Mouse (Mus musculus) frontal cortex, adult 2 months (tissue): Measurements from ENCODE around the gene Car10. TPM values are rescaled to one million over a fixed set of nuclear protein-coding genes. Genes with fewer than 3 reads are reported as not detected.
"Not testable (repeated sequence)": the region's sequence is repeated elsewhere in the genome, so short reads cannot be mapped to it uniquely, and the experiment has no call there.

ENCODE experiments used
- DNase-seq, 2 experiments: peaks; one replicate each; pipeline ENCODE4 v3.0.0; 2022; ENCODE audit warnings: low spot score in 1 of 2; ENCODE audit errors: extremely low spot score in 1 of 2
- polyA plus RNA-seq: library from polyadenylated mRNA; depleted of rRNA; stranded (reverse); fragments of >200 nt; gene quantifications from 2 replicates; pipeline ENCODE4 v1.2.3, GENCODE M21; 2012

Gene Car10
- polyA plus RNA-seq, 1 experiment = 62.4 TPM

DNA sequence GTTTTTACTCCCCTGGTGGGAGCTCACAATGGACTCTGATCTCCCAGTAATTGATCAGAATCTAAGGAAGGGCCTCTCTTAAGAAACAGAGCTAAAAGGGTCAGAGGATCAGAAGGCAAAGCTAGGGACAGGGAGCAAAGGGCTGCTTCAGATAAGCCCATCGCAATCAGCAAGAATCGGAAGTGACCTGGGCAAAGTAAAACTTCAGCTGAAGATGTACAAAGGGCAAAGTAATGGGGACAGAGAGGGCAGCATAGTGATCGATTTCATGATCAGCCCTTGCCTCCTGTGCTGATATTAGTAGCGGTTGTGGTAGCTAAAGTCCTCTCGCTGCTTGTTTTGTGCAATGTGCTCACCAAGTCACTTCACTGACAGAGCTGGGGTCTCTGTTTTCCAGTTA lies 269.9 kb downstream of the Car10 start:
- DNase-seq = no peak

DNA sequence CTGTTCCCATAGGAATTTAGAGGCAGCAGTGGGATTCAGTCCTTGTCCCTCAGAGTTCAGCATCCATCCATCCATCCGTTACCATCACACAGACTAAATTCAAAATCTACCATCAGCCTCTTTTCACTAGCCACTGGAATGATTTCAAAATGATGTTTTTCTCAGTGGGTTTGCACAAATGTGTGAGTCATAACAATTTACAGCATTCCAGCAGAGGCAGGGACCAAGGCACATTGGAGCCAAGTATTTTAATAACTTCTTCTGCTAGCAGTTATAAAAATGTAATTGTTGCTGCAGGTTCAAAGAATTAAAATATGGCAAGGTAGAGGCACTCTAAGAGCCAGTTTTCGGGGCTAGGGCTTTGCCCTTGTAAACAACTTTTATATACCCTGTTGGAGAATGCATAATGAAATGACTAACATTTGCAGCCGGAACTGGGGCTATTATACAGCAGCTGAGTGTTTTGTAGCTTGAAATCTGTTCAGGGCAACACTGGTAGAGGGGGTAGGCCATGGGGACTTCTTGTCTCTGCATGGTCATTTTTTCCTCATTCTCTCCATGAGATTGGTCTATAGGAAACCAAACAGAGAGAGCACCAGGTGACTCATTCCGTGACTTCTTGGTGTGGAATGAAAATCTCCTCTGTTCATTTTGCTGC lies 276.0 kb downstream of the Car10 start:
- peak in 1 of 2 experiments; percentile 27 for DNase-seq

GRCm38 (mm10) chr11:93391159-93391558 lies 293.3 kb downstream of the Car10 start:
- DNase-seq = no peak

DNA sequence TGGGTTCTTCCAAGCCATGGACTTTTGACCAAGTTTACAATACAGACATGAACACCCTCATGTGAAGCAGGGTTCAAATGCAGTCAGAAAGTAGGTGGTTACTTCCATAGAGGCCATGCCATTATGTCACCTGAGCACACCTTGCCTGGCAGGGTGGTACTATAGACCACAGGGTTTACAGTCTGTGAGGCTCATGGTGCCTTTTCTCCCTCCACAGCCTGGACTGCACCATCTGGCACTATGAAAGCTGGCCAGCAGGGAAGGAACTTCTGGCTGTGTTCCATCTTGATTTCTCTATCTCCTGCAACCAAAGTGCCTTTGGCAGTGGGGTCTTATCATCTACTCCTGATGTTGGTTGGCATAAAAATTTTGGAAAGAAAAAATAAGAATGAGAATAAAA lies 295.5 kb downstream of the Car10 start:
- DNase-seq = not testable (repeated sequence)

- no peak for DNase-seq
Observed at GRCm38 (mm10) chr11:93396356-93396755, 298.5 kb downstream of the Car10 start.

- not testable (repeated sequence) for DNase-seq
Observed at GRCm38 (mm10) chr11:93401167-93401566, 303.3 kb downstream of the Car10 start.

- peak in 1 of 2 experiments; percentile 36 for DNase-seq
Observed at GRCm38 (mm10) chr11:93407981-93408380, 310.2 kb downstream of the Car10 start.

DNA sequence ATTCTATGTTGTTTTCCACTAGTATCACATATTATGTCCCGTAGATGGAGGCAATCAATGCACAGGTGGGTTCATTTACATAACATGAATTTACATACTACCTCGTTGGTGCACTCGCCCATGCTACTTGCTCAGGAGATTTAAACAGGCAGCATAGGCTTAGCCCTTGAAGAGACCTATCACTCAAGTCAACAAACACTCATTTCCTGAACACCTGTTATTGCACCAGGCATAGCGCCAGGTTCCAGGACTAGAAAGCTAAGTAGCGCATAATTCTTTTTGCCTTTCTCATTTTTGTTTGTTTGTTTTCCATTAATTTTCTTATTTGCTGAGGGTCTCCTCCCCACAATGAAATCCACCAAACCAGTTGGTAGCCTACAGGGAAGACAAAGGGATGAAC lies 333.7 kb downstream of the Car10 start:
- DNase-seq = no peak

DNA sequence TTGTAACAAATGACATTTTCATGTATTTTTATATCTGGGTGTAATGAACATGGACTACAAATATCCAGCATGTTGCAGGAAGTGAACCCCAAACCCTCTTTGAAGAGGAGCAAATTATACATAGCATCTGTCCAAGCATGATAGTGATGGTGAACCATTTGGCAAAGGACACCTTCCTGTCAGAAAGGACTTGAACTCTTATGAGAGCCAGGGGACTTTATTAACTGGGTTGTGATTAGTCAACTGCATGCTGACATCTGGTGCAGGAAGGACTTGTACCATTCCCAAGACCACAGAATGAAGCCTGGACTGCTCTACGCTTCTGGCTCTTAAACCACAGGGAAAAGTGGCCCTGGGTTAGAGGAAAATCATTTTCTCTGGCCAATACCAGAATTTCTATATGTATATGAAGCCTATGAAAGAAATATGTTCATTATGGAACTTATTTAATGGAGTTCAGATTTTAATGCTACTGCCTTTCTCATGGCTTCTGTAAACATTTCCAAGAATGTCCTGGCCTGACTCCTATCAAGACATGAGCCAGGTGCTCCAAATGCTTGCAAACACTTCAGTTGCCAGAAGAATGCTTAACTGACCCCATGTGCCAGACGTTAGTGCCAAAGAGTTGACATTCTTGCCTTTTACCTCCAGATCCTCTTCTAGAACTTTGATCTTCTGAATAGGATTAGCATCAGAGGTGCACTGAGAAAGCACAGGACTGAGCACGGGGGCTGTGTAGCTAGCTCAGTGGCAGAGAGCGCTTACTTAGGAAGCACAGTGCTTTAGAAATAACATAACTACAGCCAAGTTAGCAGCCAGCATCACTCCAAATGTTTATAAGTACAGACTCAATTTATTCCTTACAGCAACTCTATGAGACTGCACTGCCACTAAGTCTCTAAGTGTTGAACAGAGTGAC lies 337.4 kb downstream of the Car10 start:
- DNase-seq = no peak

GRCm38 (mm10) chr11:93436892-93437291 lies 339.1 kb downstream of the Car10 start:
- DNase-seq = no peak

DNA sequence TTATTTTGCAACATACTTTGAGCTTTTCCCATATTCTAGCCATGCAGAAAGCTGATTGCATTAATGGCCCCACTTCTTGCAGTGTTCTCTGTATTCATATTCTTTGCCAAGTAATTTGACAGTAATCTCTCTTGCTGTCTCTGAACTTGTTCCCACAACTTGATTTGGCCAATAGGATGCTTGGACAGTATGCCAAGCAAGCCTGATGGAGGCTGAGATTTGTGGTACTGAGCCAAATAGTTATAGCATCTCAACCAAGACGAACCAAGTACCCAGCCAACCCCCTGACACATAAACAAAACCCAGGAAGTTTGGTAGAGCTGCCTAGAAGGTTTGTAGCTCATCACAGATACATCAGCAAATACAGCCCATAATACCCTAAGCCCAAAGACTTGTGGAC lies 342.6 kb downstream of the Car10 start:
- no peak for DNase-seq

DNA sequence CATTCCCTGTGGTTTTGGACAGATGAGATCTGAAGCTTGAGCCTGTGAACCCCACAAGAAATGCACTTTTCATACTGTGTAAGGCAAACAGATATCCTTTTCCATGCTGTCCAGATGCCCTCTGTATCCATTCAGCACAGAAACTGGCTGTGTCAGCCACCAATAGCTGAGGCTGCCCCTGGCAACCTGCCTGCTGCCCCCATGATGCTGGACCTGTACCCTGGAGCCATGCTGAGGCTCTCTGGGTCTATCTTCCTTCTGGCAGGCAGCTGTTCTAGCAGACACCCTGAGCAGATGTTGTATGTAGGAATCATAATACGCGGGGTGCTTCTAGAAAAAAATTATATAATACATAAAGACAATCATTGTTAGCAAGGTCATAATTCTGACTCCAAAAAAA lies 345.9 kb downstream of the Car10 start:
- DNase-seq = no peak

DNA sequence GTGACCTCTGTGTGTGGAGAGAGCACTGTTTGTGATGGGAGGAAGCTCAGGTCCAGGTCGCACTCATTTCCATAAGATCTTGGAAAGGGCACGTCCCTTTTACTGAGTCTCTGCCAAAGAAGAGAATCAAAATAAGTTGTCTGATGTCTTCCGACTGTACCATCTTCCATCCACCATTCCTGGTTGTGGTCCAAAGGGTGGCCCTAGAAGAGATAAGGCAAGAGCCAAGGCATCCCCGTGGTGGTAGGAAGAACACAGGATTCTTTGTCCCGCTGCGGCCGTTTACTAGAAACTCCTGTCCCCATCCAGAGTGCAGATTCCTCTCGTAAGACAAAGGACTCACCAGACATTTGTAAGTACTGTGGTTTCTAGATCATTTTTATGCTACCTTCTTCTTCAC lies 346.9 kb downstream of the Car10 start:
- DNase-seq = no peak

DNA sequence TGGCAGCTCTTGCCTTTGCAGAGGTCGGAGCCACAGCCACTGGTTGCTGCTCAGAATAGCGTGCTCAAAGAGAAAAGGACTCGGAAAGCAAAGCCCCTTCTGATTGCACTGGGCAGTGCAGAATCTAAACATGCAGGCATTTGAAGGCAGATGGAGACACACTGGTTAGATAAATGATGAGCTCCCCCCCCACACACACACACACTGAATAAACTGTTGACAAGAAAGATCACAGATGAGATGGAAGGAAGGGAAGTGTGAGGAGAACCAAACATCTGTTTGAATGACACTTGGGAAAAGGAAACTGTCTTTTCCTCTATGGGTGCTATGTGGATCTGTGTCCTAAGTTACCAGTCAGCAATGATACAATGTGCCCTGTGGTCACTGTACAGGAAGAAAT lies 349.7 kb downstream of the Car10 start:
- DNase-seq = no peak

DNA sequence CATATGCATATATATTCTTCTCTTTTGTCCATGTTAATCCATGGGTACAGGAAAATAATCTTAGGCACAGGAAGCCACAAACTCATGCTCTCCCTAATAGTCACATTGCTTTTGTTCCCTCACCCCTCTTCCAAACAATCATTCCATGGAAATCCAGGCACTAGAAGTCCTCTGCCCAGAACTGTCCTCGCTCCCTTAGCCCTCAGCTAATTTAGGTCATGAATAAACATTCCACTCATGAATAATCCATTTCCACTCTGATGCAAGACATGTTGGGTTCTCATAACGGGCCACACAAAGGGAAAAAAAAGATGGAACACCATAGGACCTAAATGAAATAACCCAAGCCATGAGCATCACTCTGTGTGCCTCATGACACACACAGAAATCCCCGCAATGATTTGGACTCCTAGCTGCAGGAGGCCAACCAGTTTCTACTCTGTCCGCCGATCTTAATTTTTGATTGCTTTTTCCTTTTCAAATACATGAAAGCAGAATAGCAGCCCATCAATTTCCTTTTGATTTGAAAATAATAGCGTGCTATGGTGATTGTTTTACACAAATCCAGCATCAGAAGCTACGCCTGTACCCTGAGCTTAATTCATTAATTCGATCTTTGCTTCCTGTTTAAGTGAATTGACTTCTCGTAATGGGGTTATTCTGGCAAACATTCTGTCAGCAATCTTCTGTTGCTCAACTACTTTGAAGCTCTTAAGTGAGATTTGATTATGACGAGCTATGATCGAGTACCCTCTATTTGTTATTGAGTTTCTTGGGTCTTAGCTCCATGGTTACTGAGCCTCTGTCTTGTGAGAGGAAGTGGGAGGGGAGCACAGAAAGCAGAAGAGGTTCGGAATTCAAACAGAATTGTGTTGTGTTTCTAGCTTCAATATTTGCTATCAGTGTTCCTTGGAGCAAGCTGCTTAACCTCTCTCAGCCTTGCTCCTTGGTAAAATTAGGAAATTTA lies 350.7 kb downstream of the Car10 start:
- DNase-seq = no peak

DNA sequence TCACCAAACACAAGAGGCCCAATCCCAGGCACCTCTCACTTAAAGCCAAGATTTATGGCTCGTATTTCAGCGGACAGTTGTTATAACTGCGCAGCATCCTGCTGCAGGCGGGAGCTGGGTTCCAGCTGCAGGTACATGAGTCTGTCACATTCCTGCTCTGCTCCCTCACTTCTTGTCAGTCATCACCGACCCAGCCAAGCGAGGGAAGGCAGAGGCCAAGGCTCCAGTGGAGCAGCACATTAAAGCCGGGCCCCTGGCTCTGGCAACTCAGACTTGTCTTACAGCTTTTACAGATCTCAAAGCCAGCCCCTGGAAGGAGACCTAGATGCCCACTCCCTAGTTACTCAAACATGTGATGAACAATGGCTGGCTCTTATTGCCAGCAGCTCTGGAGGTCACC lies 352.7 kb downstream of the Car10 start:
- no peak for DNase-seq

GRCm38 (mm10) chr11:93466221-93466620 lies 368.4 kb downstream of the Car10 start:
- DNase-seq = peak in 1 of 2 experiments; percentile 26

- DNase-seq = peak in 1 of 2 experiments; percentile 35
Observed at GRCm38 (mm10) chr11:93467711-93468110, 369.9 kb downstream of the Car10 start.

DNA sequence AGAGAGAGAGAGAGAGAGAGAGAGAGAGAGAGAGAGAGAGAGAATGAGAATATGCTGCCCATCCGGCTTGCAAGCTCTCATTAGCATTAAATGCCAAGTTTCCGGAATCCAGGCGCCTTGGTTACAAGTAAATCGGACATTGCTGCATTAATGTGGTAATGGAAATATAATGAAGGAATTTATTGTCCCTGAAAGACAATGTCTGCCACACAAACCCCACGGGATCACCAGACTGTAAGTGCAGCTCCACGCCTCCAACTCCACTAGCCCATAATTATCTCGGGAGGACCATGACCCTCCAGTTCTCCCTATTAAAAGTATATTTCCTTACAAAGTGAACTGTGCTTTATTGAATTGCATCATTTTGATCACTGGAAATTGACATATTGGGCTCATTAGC lies 372.9 kb downstream of the Car10 start:
- no peak for DNase-seq

DNA sequence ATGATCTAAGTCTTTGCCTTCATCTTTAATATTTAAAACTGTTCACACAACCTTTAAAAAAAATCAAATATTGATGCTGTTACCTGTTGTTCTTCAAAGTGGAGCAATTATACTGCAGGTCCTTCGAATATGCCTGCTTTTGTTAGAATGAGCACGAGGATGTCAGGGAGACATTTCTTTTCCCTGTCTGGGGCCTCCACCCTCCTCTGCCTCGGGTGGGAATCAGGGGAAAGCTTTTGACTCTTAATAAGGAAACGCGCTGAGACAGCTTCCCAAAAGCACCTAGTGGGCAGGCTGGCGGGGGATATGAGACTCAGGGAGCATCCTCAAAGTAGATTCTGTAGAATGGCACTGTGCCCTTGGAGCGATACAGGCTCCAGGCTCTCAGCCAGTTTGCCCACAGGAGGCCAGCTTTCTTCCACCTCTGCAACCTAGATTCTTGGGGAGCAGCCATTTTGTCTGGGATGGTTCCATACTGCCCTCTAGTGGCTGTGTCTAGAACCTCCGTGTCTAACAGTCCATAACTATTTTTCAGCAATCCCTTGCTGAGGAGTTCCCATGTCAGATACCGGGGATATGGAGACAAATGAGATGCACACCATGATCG lies 373.8 kb downstream of the Car10 start:
- peak; percentile 80 to 93 for DNase-seq
